Mouse (Mus musculus) right cerebral cortex, postnatal 4 days (tissue): Measurements from ENCODE around the gene Tmem130.
A peak's percentile ranks its signal among the peaks of the same experiment; 100 is the strongest.

Experiments
- DNase-seq: peaks from one replicate; pipeline ENCODE4 v3.0.0-alpha.2; 2022

Gene Tmem130

DNA sequence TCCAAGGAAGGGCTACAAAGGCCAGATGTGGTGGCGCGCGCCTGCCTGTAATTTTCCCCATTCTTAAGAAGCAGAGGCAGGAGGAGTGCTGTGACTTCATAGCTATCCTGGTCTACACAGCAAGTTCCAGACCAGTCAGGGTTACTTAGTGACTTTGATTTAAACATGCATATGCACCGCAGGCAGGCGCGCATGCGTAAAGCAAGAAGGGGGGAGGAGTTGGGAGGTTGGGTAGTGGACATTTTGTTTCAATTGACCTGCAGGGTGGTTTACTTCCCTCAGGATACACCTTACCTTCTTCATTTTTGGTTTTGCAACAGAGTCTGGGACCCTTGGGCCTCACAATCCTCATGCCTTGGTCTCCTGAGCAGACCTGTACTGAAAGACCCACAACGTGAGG lies 32.4 kb downstream of the Tmem130 start:
- no peak for DNase-seq

DNA sequence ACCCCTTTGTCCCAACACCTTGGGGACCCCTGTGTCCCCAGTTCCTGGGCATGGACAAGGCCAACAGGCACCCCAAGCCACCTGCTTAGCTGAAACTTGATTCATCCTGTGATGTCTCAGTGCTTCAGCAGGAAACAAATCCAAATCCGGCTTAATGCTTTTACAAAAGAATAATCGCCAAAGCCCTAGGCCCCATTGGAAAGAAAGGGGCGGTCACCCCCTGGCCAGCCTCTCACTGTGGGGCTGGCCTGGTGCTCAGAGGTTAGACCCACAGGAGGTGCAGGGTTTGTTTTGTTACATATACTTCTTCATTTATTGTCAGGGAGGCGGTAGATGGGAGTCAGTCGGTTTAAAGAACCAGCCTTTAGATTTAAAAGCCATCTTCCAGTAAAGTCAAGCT lies 33.4 kb downstream of the Tmem130 start:
- no peak for DNase-seq

DNA sequence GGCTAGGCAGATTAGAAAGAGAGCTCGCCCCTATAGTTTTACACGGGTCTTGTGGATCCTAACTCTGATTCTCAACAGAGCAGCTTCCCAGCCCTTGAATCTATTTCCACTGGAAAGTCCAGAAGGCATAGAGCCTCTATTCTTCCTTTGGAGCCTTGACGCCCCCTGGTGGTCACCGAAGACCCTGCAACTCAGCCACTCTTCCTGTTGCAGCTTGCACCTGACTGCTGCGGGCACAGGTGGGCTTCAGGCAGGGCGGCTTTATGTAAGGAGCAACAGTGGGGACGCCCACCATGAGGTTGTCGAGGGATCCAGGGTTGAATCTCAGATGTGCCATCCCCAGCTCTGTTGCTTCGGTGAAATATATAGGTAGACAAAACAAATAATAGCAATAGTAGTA lies 34.5 kb downstream of the Tmem130 start:
- peak; percentile 93 for DNase-seq

DNA sequence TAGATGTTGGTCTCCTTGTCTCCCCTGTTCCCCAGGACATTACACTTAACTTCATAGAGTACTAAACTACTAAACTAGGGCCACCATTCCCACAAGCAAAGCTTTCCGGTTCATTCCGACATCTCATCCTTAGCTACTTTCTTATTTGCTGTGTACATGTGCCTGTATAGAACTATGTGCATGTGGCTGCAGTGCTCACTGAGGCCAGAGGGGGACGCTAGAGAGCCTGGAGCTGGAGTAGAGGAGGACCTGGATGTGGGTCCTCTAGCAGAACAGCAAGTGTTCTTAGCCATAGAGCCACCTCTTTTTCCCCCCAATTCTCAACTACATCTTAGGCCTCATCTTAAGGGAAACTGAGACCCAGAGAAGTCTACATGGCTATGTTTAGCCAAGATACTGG lies 36.1 kb downstream of the Tmem130 start:
- DNase-seq: no peak

DNA sequence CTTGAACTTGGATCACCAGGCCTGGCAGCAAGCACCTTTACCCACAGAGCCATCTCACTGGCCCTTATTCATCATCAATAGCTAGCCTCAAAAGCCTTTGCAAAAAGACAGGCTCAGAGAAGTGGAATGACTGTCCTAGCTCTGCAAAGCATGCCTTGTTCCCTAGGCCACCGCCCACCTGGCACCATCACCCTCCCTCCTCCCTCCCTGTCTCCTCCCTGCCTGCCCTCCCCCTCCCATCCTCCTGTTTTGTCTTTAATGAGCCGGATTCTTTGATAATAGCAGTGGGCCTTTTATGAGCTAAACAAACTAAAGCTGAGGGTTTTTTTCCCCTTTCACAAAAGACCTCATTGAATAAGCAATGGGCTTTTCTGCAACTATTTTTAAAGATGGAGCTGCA lies 36.7 kb downstream of the Tmem130 start:
- no peak for DNase-seq

DNA sequence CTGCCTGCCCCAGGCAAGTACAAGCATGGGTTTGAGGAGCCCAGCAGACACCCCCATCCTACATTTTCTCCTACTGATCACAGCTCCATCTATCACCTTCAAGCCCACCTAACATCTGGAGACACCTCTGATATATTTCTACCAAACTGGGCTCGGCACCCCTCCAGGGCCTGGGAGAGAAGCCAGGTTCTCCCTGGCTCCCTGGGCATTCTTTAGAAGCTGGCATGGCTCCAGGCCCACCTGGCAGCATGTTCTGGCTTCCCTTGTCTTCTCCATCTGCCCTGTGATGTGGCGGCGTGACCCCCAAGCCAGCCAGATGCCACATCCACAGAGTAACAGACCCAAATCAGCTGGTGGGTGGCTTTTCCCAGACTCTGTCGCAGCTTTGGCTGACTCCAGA lies 41.3 kb downstream of the Tmem130 start:
- DNase-seq: peak; percentile 54

DNA sequence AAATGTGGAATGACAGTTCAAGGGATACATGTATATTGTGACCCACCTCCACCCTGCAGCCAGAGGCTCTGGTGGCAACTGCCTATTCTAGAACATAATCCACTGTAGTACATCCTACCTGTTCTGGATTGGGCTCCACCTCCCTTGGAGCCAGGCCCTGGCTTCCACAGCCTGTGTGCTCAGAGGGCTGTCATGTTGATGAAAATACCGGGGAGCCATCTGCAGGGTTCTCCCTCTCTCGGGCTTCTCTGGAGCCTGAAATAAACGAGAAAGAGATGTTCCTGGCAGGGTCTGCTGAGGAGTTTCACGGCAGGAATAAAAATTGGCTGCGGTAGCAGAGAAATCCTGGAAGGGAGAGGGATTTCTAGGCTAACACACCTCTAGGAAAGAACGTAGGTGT lies 41.8 kb downstream of the Tmem130 start:
- no peak for DNase-seq

DNA sequence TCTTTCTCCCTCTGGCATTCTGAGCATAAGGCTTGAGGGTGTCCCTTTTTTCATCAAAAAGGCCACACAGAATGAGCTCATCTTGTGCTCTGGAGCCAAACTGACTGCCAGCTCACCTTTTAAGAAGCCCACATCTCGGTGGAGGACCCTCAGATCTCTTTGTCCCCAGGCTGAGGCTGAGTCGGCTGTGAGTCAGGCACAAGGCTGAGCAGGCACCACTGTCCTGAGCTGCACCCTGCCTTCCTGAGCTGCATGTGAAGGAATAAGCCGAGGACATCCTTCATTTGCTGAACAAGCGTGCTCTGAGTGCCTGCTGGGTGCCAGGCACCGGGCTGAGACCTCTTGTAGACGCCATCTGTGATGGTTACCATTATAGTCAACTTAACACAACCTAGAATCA lies 44.4 kb downstream of the Tmem130 start:
- DNase-seq: no peak

DNA sequence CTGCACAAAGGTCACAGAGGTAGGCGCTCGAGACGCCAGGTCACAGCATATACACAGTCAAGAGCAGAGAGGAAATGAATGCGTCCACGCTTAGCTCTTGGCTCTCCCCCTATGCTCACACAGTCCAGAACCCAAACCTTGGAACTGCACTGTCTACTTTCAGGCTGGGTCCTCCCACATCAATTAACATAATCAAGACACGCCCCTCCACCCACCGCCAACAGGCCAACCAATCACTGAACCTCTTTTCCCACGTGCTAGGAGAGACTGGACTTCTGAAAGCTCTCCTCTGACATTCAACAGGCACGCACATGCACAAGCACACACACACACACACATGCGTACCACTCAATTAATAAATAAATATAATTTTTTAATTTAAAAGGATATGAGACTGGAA lies 48.2 kb downstream of the Tmem130 start:
- no peak for DNase-seq

DNA sequence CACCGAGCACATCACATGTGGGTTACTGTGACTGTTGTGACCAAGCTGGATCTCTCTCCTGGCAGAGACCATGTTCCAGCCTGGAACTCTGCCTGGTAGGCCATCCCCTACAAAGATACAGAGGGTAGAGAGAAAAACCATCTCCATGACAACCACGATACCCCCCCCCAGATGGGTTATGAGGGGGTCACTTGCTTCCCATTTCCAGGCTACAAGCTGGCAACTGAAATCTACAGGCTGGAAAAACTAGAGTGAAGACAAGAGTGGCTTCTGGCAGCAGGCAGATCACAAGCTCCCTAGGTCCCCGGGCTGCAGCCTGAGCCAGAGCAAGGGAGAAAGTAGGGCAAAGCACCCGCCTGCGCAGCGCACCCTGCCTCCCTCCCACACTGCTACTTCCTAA lies 54.0 kb downstream of the Tmem130 start:
- peak; percentile 37 for DNase-seq

DNA sequence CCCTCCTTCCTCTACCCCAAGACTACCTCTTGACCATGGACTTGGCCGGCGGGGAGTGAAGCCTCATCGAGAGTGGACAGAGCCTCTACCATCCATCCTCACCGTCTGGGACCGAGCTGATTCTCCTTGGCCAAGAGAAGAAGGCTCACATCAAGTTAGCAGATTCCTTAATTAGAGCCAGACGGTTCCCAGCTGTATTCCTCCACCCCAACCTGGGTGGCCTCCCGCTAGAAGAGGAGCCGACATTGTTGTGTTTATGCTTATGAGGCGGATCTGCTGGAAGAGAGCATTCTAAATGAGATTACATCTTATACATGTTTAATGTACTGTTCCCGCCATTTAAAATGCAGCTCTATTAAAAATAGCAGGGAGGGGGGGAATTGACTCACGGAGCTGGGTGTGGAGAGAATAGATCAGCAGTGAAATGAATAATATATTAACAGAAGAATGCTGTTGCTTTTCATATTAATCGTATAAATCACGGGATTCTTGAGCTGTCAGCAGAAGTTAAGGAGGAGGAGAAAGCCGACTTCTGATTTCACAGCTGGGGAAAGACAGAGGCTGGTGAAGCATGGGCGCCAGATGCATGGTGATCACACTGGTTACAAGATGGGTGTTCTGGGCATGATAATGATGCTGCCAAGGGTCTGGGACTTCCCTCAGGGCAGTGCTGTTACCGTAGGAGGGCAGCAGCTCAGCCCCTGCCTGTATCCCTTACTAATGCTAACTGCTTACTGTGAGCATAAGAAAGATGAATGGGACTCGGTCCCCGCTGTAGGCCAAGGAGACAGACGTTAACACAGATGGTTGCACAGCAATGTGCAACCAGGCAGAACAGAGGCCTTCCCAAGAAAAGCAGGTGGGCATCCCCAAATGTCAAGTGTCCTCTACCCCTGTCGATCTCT lies 57.9 kb downstream of the Tmem130 start:
- peak; percentile 25 for DNase-seq

DNA sequence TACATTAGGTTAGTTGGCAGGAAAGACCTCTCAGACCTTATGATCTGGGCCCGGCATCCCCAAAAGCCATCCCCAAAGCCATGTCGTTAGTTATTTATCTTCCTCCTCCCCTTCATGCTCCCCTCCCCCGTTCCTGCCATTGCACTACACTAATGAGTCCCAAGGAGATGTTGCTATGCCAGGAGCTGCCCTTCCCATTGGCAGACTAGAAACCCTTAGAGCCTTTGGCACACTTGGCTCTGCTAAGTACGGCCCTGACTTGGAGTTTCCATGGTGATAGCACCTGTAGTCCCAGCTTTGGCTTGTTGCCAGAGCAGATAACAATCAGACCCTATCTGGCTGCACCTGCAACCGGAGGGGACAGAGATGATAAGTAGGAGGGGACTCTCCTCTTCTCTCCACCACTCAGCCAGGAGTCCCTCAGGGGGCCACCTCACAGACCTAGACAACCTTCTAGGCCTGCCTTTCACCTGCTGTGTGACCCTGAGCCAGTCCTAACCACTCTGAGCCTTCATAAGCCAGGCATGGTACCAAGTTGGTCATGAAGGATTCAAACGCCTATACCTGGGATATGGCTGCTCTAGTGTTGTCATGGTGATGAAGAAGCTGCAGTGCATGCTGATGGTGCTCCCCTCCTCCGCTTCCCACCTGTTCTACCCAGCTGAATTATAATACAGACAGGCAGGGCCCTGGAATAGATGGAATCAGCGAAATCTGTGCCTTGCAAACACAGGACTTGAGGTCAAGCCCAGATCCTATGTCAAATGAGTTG lies 66.1 kb downstream of the Tmem130 start:
- no peak for DNase-seq

DNA sequence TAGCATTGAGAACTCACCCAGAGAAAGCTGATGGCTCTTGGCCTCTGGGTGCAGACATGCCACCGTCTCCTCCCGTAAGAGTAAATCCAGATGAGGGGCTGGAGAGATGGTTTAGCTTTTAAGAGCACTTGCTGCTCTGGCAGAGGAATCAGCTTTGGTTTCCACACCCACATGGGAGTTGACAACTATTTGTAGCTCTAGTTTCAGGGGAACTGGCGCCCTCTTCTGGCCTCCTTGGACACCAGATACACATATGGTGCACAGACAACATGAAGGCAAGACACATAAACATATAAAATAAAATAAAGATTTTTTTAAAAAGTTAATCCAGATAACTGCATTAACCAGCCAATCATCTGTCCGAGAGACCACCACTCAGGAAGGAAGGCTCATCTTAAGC lies 67.5 kb downstream of the Tmem130 start:
- DNase-seq: no peak

DNA sequence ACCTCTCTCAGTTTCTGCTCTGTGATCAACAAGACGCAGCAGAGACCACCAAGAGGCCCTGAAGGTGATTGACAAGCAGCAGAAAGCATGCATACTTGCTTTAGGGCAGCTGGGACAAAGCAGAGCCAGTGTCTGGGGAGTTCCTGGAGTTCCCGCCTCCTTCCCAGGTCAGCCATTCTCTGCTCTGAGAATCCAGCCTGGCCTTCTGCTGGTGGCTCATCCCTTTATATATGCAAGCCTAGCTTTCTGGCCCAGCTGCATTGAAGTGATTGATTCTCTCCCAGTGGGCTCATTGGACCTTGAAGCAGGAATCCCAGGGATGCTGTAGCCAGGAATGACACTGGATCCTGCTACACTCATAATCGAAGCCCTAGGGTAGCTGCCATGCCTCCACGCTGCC lies 70.2 kb downstream of the Tmem130 start:
- no peak for DNase-seq

DNA sequence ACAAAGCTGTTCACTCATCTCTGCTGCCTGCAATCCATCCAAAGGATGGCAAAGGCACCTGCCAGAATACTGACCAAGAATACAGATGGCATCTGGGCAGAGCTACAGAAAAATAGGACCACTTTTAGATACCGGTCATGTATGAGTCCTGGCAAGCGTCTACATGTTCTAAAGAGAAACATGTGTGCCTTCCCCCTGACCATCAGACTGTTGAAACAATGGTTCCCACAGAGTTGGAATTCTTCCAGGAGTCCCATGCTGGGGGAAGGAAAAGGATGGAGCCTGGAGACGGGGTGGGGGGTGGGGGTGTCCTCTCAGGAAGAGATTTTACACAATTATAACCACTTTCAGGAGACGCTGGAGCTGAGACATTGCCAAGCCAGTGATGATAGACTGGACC lies 73.2 kb downstream of the Tmem130 start:
- DNase-seq: no peak
